Mouse (Mus musculus): ENCODE measurements around the gene Pitpnc1. TPM values are rescaled to one million over a fixed set of nuclear protein-coding genes. Genes with fewer than 3 reads are reported as not detected.

The Pitpnc1 gene
- polyA plus RNA-seq, 1 experiment, result 0.74 TPM

DNA sequence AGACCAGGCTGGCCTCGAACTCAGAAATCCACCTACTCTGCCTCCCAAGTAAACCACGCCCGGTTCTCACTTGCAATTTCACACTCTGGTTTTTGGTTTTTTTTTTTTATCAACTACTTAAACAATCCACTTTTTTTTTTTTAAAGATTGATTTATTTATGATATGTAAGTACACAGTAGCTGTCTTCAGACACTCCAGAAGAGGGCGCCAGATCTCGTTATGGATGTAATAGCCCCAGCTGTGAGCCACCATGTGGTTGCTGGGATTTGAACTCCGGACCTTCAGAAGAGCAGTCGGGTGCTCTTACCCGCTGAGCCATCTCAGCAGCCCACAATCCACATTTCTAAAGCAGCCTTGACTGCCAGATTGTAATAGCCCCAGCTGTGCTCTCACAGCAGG, 32.3 kb upstream of the Pitpnc1 start:
- Histone ChIP-seq H3K4me2 (ENCODE audit: low read depth) (no peak overlapping the region), H3K4me3 (no peak overlapping the region), H3ac (ENCODE audit: control insufficient read depth, insufficient read length) (no peak overlapping the region), H3K79me2 (ENCODE audit: control insufficient read depth, insufficient read depth) (no peaks in the 10 kb centered on the region), H3K36me3 (ENCODE audit: control insufficient read depth, insufficient read depth) (peaks cover 12% of the 10 kb centered on the region), H3K27me3 (ENCODE audit: control insufficient read depth, insufficient read depth, insufficient read length) (no peaks in the 10 kb centered on the region)
- TF ChIP-seq MYOD1 (IDR thresholded peaks at IDR 0.05; ENCODE audit: control insufficient read depth in 1 of 3, insufficient read length in 2 of 3, low read depth in 2 of 3) (no peak), TCF12 (IDR thresholded peaks at IDR 0.05; ENCODE audit: insufficient read depth, poor library complexity, severe bottlenecking) (no peak), POLR2A (IDR thresholded peaks at IDR 0.05; ENCODE audit: insufficient read length, low read depth) (no peak), SRF (IDR thresholded peaks at IDR 0.05; ENCODE audit: control insufficient read depth, insufficient read length, low read depth) (no peak), REST (IDR thresholded peaks at IDR 0.05; ENCODE audit: insufficient read depth, insufficient read length) (no peak), USF1 (IDR thresholded peaks at IDR 0.05; ENCODE audit: low read depth) (no peak), CEBPB (IDR thresholded peaks at IDR 0.05; ENCODE audit: insufficient read depth, poor library complexity, severe bottlenecking) (no peak), MYOG (IDR thresholded peaks at IDR 0.05; ENCODE audit: control insufficient read depth in 1 of 3, insufficient read depth in 1 of 3, insufficient read length in 2 of 3, low read depth in 2 of 3) (no peak), E2F4 (IDR thresholded peaks at IDR 0.05; ENCODE audit: insufficient read depth) (no peak), POLR2AphosphoS2 (IDR thresholded peaks at IDR 0.05; ENCODE audit: insufficient read length, low read depth) (no peak), MAX (IDR thresholded peaks at IDR 0.05; ENCODE audit: low read depth) (no peak)

DNA sequence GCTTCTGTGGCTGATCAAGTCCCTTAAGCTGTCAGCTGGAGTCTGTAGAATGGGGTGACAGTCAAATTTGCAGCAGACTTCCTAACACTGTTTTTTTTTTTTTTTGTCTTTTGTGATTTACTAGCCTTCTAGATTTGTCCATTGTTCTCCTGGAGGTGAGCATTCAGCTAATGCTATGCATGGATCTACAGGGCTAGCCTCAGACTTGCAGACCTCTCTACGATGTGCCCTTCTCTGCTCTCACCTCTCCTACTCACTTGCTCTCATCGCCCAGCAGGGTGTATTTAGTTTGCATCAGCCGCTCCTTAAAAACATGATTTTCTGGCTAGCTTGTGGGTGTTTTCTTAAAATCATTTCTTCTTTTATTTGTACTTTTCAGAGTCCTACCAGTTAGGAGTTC, 13.8 kb upstream of the Pitpnc1 start:
- peaks cover 65% of the 10 kb centered on the region for H3K79me2 ChIP-seq (ENCODE audit: control insufficient read depth, insufficient read depth)
- TF ChIP-seq POLR2A (IDR thresholded peaks at IDR 0.05; ENCODE audit: insufficient read length, low read depth), result no peak
- no peak for TF ChIP-seq E2F4 (IDR thresholded peaks at IDR 0.05; ENCODE audit: insufficient read depth)
- TF ChIP-seq TCF12 (IDR thresholded peaks at IDR 0.05; ENCODE audit: insufficient read depth, poor library complexity, severe bottlenecking), result no peak
- no peak for TF ChIP-seq CEBPB (IDR thresholded peaks at IDR 0.05; ENCODE audit: insufficient read depth, poor library complexity, severe bottlenecking)
- TF ChIP-seq MAX (IDR thresholded peaks at IDR 0.05; ENCODE audit: low read depth), result no peak
- no peak for TF ChIP-seq MYOG (IDR thresholded peaks at IDR 0.05; ENCODE audit: control insufficient read depth in 1 of 3, insufficient read depth in 1 of 3, insufficient read length in 2 of 3, low read depth in 2 of 3)
- TF ChIP-seq MYOD1 (IDR thresholded peaks at IDR 0.05; ENCODE audit: control insufficient read depth in 1 of 3, insufficient read length in 2 of 3, low read depth in 2 of 3), result no peak
- TF ChIP-seq TCF3 (IDR thresholded peaks at IDR 0.05; ENCODE audit: insufficient read length, low read depth), result no peak
- no peak for TF ChIP-seq USF1 (IDR thresholded peaks at IDR 0.05; ENCODE audit: low read depth)
- no peak for TF ChIP-seq POLR2AphosphoS2 (IDR thresholded peaks at IDR 0.05; ENCODE audit: insufficient read length, low read depth)
- no peak for TF ChIP-seq SRF (IDR thresholded peaks at IDR 0.05; ENCODE audit: control insufficient read depth, insufficient read length, low read depth)
- TF ChIP-seq REST (IDR thresholded peaks at IDR 0.05; ENCODE audit: insufficient read depth, insufficient read length), result no peak
- H3K4me2 ChIP-seq (ENCODE audit: low read depth), result no peak overlapping the region
- H3K36me3 ChIP-seq (ENCODE audit: control insufficient read depth, insufficient read depth), result peaks cover 44% of the 10 kb centered on the region
- no peak overlapping the region for H3K4me3 ChIP-seq
- no peak overlapping the region for H3ac ChIP-seq (ENCODE audit: control insufficient read depth, insufficient read length)
- H3K27me3 ChIP-seq (ENCODE audit: control insufficient read depth, insufficient read depth, insufficient read length), result no peaks in the 10 kb centered on the region

DNA sequence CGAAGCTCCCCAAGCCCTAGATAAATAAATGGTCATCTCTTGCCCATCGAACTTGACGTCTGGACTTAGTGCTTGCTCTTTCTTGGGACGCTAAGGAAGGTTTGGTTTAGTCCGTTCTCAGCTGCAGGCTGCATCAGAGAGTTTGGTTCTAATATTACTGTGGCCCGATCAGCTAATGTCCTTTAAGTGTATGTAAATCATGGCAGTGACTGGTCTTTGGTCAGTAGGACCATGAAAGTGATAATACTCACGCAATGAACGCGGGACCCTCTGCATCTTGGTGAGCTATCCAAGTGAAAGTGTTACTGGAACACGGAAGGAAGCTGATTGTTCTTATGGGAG, 9.3 kb upstream of the Pitpnc1 start:
- H3K36me3 ChIP-seq (ENCODE audit: control insufficient read depth, insufficient read depth), result peaks cover 5% of the 10 kb centered on the region
- H3K27me3 ChIP-seq (ENCODE audit: control insufficient read depth, insufficient read depth, insufficient read length), result no peaks in the 10 kb centered on the region
- no peak for TF ChIP-seq TCF12 (IDR thresholded peaks at IDR 0.05; ENCODE audit: insufficient read depth, poor library complexity, severe bottlenecking)
- no peak for TF ChIP-seq CEBPB (IDR thresholded peaks at IDR 0.05; ENCODE audit: insufficient read depth, poor library complexity, severe bottlenecking)
- TF ChIP-seq SRF (IDR thresholded peaks at IDR 0.05; ENCODE audit: control insufficient read depth, insufficient read length, low read depth), result no peak
- TF ChIP-seq E2F4 (IDR thresholded peaks at IDR 0.05; ENCODE audit: insufficient read depth), result no peak
- TF ChIP-seq POLR2A (IDR thresholded peaks at IDR 0.05; ENCODE audit: insufficient read length, low read depth), result no peak
- H3ac ChIP-seq (ENCODE audit: control insufficient read depth, insufficient read length), result peak overlapping the region; percentile 22
- peaks cover 55% of the 10 kb centered on the region for H3K79me2 ChIP-seq (ENCODE audit: control insufficient read depth, insufficient read depth)
- H3K4me2 ChIP-seq (ENCODE audit: low read depth), result peak overlapping the region; percentile 89
- H3K4me3 ChIP-seq, result peak overlapping the region; percentile 77

DNA sequence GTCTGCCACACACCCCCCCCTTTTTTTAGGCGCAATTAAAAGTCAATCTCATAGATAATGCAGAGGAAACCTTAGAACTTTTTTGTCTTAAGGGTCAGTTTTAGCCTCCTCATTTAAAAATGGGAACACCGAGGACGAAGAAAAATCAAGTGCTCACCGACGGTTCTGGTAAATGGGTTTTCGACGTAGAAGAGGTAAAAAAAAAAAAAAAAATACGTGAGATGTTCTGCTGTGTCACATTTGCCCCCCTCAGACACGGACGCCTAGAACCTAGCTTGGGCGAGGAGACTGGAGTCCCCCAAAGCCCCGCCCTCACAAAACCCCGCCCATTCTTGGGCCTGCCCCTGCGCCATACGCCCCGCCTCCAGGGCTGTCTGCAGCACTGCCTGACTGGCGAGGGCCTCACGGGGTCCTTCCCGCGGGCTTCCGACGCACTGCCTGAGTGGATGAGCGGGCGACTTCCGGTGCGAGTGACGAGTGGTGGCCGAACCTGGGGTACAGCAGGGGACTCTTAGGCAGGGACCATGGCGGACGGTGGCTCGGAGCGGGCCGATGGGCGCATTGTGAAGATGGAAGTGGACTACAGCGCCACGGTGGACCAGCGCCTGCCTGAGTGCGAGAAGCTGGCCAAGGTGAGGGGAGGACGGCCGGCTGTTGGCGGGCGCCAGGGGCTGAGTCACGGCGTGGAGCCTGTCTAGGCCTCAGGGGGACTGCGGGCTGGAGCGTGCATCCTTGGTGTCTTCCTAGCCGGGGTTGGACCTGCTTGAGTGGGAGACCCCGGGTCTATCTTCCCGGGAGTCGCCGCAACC, 8.8 kb upstream of the Pitpnc1 start, which contains the start of gene Psmd12:
Gene Psmd12, plus strand, starts transcription at position 432 of the 809 bp plus-strand sequence.
- H3K27me3 ChIP-seq (ENCODE audit: control insufficient read depth, insufficient read depth, insufficient read length), result no peaks in the 10 kb centered on the region
- no peaks in the 10 kb centered on the region for H3K36me3 ChIP-seq (ENCODE audit: control insufficient read depth, insufficient read depth)
- H3K4me2 ChIP-seq (ENCODE audit: low read depth), result peak within 1 kb of the TSS; percentile 89
- H3K4me3 ChIP-seq, result peak within 1 kb of the TSS; percentile 77
- TF ChIP-seq SRF (IDR thresholded peaks at IDR 0.05; ENCODE audit: control insufficient read depth, insufficient read length, low read depth) (peak; percentile 49), CEBPB (IDR thresholded peaks at IDR 0.05; ENCODE audit: insufficient read depth, poor library complexity, severe bottlenecking) (no peak), USF1 (IDR thresholded peaks at IDR 0.05; ENCODE audit: low read depth) (no peak), E2F4 (IDR thresholded peaks at IDR 0.05; ENCODE audit: insufficient read depth) (no peak), MYOD1 (IDR thresholded peaks at IDR 0.05; ENCODE audit: control insufficient read depth in 1 of 3, insufficient read length in 2 of 3, low read depth in 2 of 3) (no peak), POLR2A (IDR thresholded peaks at IDR 0.05; ENCODE audit: insufficient read length, low read depth) (peak; percentile 96), MAX (IDR thresholded peaks at IDR 0.05; ENCODE audit: low read depth) (peak; percentile 99), TCF12 (IDR thresholded peaks at IDR 0.05; ENCODE audit: insufficient read depth, poor library complexity, severe bottlenecking) (no peak), TCF3 (IDR thresholded peaks at IDR 0.05; ENCODE audit: insufficient read length, low read depth) (peak; percentile 3), REST (IDR thresholded peaks at IDR 0.05; ENCODE audit: insufficient read depth, insufficient read length) (no peak), POLR2AphosphoS2 (IDR thresholded peaks at IDR 0.05; ENCODE audit: insufficient read length, low read depth) (peak; percentile 94), MYOG (IDR thresholded peaks at IDR 0.05; ENCODE audit: control insufficient read depth in 1 of 3, insufficient read depth in 1 of 3, insufficient read length in 2 of 3, low read depth in 2 of 3) (peak in 2 of 3 experiments; percentile 2 to 34)
- peaks cover 49% of the 10 kb centered on the region for H3K79me2 ChIP-seq (ENCODE audit: control insufficient read depth, insufficient read depth)
- peak within 1 kb of the TSS; percentile 22 for H3ac ChIP-seq (ENCODE audit: control insufficient read depth, insufficient read length)
